In the genomic region with DNA sequence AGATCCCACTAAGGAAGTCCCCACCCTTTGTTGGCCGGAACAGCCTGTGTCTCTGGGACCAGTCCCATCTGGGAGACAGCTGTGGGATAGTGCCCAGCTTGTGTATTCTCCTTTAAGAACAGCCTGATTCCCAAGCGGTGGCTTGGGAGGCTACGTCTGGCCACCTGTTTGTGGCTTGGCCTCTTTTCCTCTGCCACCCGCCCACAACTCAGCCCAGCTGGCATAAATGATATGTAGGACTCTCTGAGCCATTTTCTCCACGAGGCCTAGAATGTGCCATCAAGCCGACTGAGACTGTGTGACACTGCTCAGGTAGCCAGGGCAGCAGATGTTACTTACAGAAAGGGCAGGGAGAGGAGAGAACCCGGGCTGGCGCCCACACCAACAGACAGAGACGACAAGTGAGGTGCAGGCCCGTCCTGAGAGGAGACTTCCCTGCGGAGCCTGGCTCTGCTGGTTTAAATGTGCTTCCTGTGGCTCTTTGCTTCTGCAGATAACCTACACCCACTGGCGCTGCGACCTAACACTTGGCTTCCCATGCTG, we compare ENCODE assay signal across 15 mouse cellular contexts. TPM values are rescaled to one million over a fixed set of nuclear protein-coding genes. Genes with fewer than 3 reads are reported as not detected.
DNase-seq lines count a peak whose midpoint lies in the region; ATAC-seq and TF ChIP-seq lines count a peak whose summit lies in the region.
"Had no signal": no experiment of that assay in that cellular context is flagged by ENCODE, and none has a peak within 500 bp of the region (broad histone marks: within the 10 kb centered on the region; RNA-seq: fewer than 3 reads in every experiment).

No protein-coding gene starts in this region.

- no peaks in the 10 kb centered on the region for H3K27me3 ChIP-seq in midbrain, postnatal 0 days (ENCODE audit: insufficient read depth, low read length)
- no peaks in the 10 kb centered on the region for H3K27me3 ChIP-seq in midbrain, embryonic 14.5 days (ENCODE audit: control insufficient read depth, insufficient read depth, low read length)
- H3K27me3 ChIP-seq in forebrain, embryonic 10.5 days (ENCODE audit: poor library complexity, severe bottlenecking) = no peaks in the 10 kb centered on the region
- no peaks in the 10 kb centered on the region for H3K27me3 ChIP-seq in kidney, embryonic 16.5 days (ENCODE audit: insufficient read depth, low read length)
- no peaks in the 10 kb centered on the region for H3K27me3 ChIP-seq in midbrain, embryonic 11.5 days (ENCODE audit: control insufficient read depth, insufficient read depth, low read length)
- H3K27me3 ChIP-seq: heart, embryonic 15.5 days; liver, embryonic 13.5 days; midbrain, embryonic 12.5 days had no signal

- DNase-seq in midbrain, postnatal 0 days (ENCODE audit: low spot score) = peak; percentile 44
- DNase-seq in midbrain, embryonic 14.5 days = no peak
- peak; percentile 80 for DNase-seq in cerebellum, adult 11-12 months
- peak; percentile 64 to 79 for DNase-seq in gastrocnemius, adult 8-10 months (ENCODE audit: low spot score in 2 of 2)
- peak; percentile 81 for DNase-seq in retina, postnatal 1 day
- DNase-seq in forebrain, embryonic 10.5 days (ENCODE audit: extremely low spot score, low spot score) = no peak
- DNase-seq in midbrain, embryonic 11.5 days (ENCODE audit: low spot score, missing footprints) = no peak
- DNase-seq: kidney, adult 11 months; liver, embryonic 13.5 days had no signal

- H3K36me3 ChIP-seq in midbrain, postnatal 0 days (ENCODE audit: insufficient read depth, low read length) = peaks cover 58% of the 10 kb centered on the region
- H3K36me3 ChIP-seq in midbrain, embryonic 14.5 days (ENCODE audit: control insufficient read depth, insufficient read depth, low read length) = peaks cover 81% of the 10 kb centered on the region
- peaks cover 25% of the 10 kb centered on the region for H3K36me3 ChIP-seq in forebrain, embryonic 10.5 days (replicated peaks)
- H3K36me3 ChIP-seq in kidney, embryonic 16.5 days (ENCODE audit: insufficient read depth, low read length) = no peaks in the 10 kb centered on the region
- peaks cover 2% of the 10 kb centered on the region; the same call in 1 of the 2 replicates for H3K36me3 ChIP-seq in midbrain, embryonic 11.5 days (ENCODE audit: control insufficient read depth, insufficient read depth, low read length)
- H3K36me3 ChIP-seq: G1E; heart, embryonic 15.5 days; liver, embryonic 13.5 days had no signal

- no peak for ATAC-seq in midbrain, postnatal 0 days (ENCODE audit: low FRiP score)
- ATAC-seq in midbrain, embryonic 14.5 days (ENCODE audit: low FRiP score, low TSS enrichment) = no peak
- no peak for ATAC-seq in kidney, embryonic 16.5 days (ENCODE audit: low FRiP score, low TSS enrichment)
- no peak for ATAC-seq in midbrain, embryonic 11.5 days (ENCODE audit: low FRiP score)

- no peak overlapping the region for H3K27ac ChIP-seq in midbrain, postnatal 0 days (ENCODE audit: low read depth, low read length)
- no peak overlapping the region for H3K27ac ChIP-seq in midbrain, embryonic 14.5 days (replicated peaks; ENCODE audit: low read depth, low read length)
- no peak overlapping the region for H3K27ac ChIP-seq in forebrain, embryonic 10.5 days
- no peak overlapping the region for H3K27ac ChIP-seq in kidney, embryonic 16.5 days (ENCODE audit: low read length)
- no peak overlapping the region for H3K27ac ChIP-seq in midbrain, embryonic 11.5 days (ENCODE audit: low read depth, low read length)
- H3K27ac ChIP-seq: heart, embryonic 15.5 days; liver, embryonic 13.5 days; midbrain, embryonic 12.5 days had no signal

- H3K4me2 ChIP-seq in midbrain, postnatal 0 days (ENCODE audit: low read depth, low read length, poor library complexity, severe bottlenecking) = no peak overlapping the region
- no peak overlapping the region for H3K4me2 ChIP-seq in midbrain, embryonic 14.5 days (ENCODE audit: low read length)
- H3K4me2 ChIP-seq in kidney, embryonic 16.5 days (replicated peaks; ENCODE audit: low read depth, low read length) = no peak overlapping the region
- H3K4me2 ChIP-seq in midbrain, embryonic 11.5 days = no peak overlapping the region
- H3K4me2 ChIP-seq: heart, embryonic 15.5 days; liver, embryonic 13.5 days; midbrain, embryonic 12.5 days had no signal

- 58% methylated on average over 13 of the region's 13 CpGs for WGBS in midbrain, postnatal 0 days
- 64% methylated on average over 13 of the region's 13 CpGs for WGBS in midbrain, embryonic 14.5 days
- WGBS in forebrain, embryonic 10.5 days = 69% methylated on average over 13 of the region's 13 CpGs
- 31% methylated on average over 13 of the region's 13 CpGs for WGBS in kidney, embryonic 16.5 days
- WGBS in midbrain, embryonic 11.5 days = 64% methylated on average over 13 of the region's 13 CpGs

- no peaks in the 10 kb centered on the region for H3K9me3 ChIP-seq in midbrain, postnatal 0 days (ENCODE audit: low read length)
- no peaks in the 10 kb centered on the region for H3K9me3 ChIP-seq in midbrain, embryonic 14.5 days (ENCODE audit: control insufficient read depth, low read length)
- H3K9me3 ChIP-seq in forebrain, embryonic 10.5 days = no peaks in the 10 kb centered on the region
- no peaks in the 10 kb centered on the region for H3K9me3 ChIP-seq in kidney, embryonic 16.5 days (ENCODE audit: low read length)
- H3K9me3 ChIP-seq in midbrain, embryonic 11.5 days (ENCODE audit: control insufficient read depth, low read length) = no peaks in the 10 kb centered on the region
- H3K9me3 ChIP-seq: G1E; heart, embryonic 15.5 days; liver, embryonic 13.5 days; midbrain, embryonic 12.5 days had no signal

- H3K4me3 ChIP-seq in midbrain, postnatal 0 days (ENCODE audit: low read depth, low read length) = no peak overlapping the region
- H3K4me3 ChIP-seq in midbrain, embryonic 14.5 days (replicated peaks; ENCODE audit: low read depth, low read length) = no peak overlapping the region
- H3K4me3 ChIP-seq in forebrain, embryonic 10.5 days = no peak overlapping the region
- no peak overlapping the region for H3K4me3 ChIP-seq in kidney, embryonic 16.5 days (ENCODE audit: low read length)
- no peak overlapping the region for H3K4me3 ChIP-seq in midbrain, embryonic 11.5 days (ENCODE audit: low read depth, low read length)
- H3K4me3 ChIP-seq: heart, embryonic 15.5 days; liver, embryonic 13.5 days; midbrain, embryonic 12.5 days had no signal

- H3K9ac ChIP-seq in midbrain, postnatal 0 days (replicated peaks; ENCODE audit: low read length, poor library complexity, severe bottlenecking) = no peak overlapping the region
- H3K9ac ChIP-seq in midbrain, embryonic 14.5 days (replicated peaks; ENCODE audit: low read length) = no peak overlapping the region
- no peak overlapping the region for H3K9ac ChIP-seq in kidney, embryonic 16.5 days (replicated peaks; ENCODE audit: low read length)
- no peak overlapping the region for H3K9ac ChIP-seq in midbrain, embryonic 11.5 days (ENCODE audit: low read length)
- H3K9ac ChIP-seq: heart, embryonic 15.5 days; liver, embryonic 13.5 days; midbrain, embryonic 12.5 days had no signal

- H3K4me1 ChIP-seq in midbrain, postnatal 0 days (ENCODE audit: insufficient read depth, low read length) = no peaks in the 10 kb centered on the region
- H3K4me1 ChIP-seq in midbrain, embryonic 14.5 days (ENCODE audit: control insufficient read depth, insufficient read depth, low read length) = no peaks in the 10 kb centered on the region
- H3K4me1 ChIP-seq in forebrain, embryonic 10.5 days = no peaks in the 10 kb centered on the region
- no peaks in the 10 kb centered on the region for H3K4me1 ChIP-seq in kidney, embryonic 16.5 days (ENCODE audit: insufficient read depth, low read length)
- H3K4me1 ChIP-seq in midbrain, embryonic 11.5 days (ENCODE audit: control insufficient read depth, insufficient read depth, low read length) = no peaks in the 10 kb centered on the region
- H3K4me1 ChIP-seq: heart, embryonic 15.5 days; liver, embryonic 13.5 days; midbrain, embryonic 12.5 days had no signal

- TF ChIP-seq CTCF in midbrain, postnatal 0 days (IDR thresholded peaks at IDR 0.05) = no peak

RNA-seq across cellular contexts. Expression of gene Acsl6, which starts 32.6 kb away (rescaled TPM):
- total RNA-seq in midbrain, postnatal 0 days (2014; rRNA removed) = 61.9 and 64.0 TPM in 2 replicates
- 52.6 and 56.2 TPM in 2 replicates for polyA plus RNA-seq in midbrain, postnatal 0 days (2015; fragmentation: Nextera tagmentation; extraction: Ambion mirVana)
- polyA plus RNA-seq in midbrain, embryonic 14.5 days (2014; fragmentation: Nextera tagmentation; extraction: Ambion mirVana) = 38.4 and 40.9 TPM in 2 replicates
- 10 to 100 TPM; 26.2 to 31.9 (median 29.0) TPM for total RNA-seq in gastrocnemius, adult 8-10 months (2022)
- 11.3 and 12.1 TPM in 2 replicates for polyA plus RNA-seq in forebrain, embryonic 10.5 days (2016; fragmentation: Nextera tagmentation; extraction: Ambion mirVana)
- 0.54 and 0.96 TPM in 2 replicates for polyA plus RNA-seq in kidney, embryonic 16.5 days (2015; fragmentation: Nextera tagmentation; extraction: Ambion mirVana)
- 20.4 and 22.4 TPM in 2 replicates for polyA plus RNA-seq in midbrain, embryonic 11.5 days (2014; fragmentation: Nextera tagmentation; extraction: Ambion mirVana)
- polyA plus RNA-seq: G1E had no signal

RNA-seq across cellular contexts. Expression of gene Meikin, which starts 34.2 kb away (rescaled TPM):
- total RNA-seq in midbrain, postnatal 0 days (2014; rRNA removed) = not detected in 2 replicates
- not detected in 2 replicates for polyA plus RNA-seq in midbrain, postnatal 0 days (2015; fragmentation: Nextera tagmentation; extraction: Ambion mirVana)
- not detected in 2 replicates for polyA plus RNA-seq in midbrain, embryonic 14.5 days (2014; fragmentation: Nextera tagmentation; extraction: Ambion mirVana)
- total RNA-seq in gastrocnemius, adult 8-10 months (2022) = not detected
- polyA plus RNA-seq in forebrain, embryonic 10.5 days (2016; fragmentation: Nextera tagmentation; extraction: Ambion mirVana) = not detected in 2 replicates
- not detected in 2 replicates for polyA plus RNA-seq in kidney, embryonic 16.5 days (2015; fragmentation: Nextera tagmentation; extraction: Ambion mirVana)
- polyA plus RNA-seq in midbrain, embryonic 11.5 days (2014; fragmentation: Nextera tagmentation; extraction: Ambion mirVana) = not detected in 2 replicates
- total RNA-seq: G1E; layer of hippocampus, postnatal 10 days had no signal
- polyA plus RNA-seq: forebrain, embryonic 11.5 days; G1E; heart, embryonic 15.5 days; liver, embryonic 13.5 days; midbrain, embryonic 12.5 days had no signal

Comparison
In these comparisons a context has a peak if more than half of its experiments do, and no peak if none do; other contexts are left out.
1. DNase-seq: peak in midbrain, postnatal 0 days (single experiment), cerebellum, adult 11-12 months (single experiment), gastrocnemius, adult 8-10 months (2 of 2) and retina, postnatal 1 day (single experiment); none in midbrain, embryonic 14.5 days (single experiment), forebrain, embryonic 10.5 days (single experiment) and midbrain, embryonic 11.5 days (single experiment).